Mouse (Mus musculus): Measurements from ENCODE around the gene Tha1.

DNA sequence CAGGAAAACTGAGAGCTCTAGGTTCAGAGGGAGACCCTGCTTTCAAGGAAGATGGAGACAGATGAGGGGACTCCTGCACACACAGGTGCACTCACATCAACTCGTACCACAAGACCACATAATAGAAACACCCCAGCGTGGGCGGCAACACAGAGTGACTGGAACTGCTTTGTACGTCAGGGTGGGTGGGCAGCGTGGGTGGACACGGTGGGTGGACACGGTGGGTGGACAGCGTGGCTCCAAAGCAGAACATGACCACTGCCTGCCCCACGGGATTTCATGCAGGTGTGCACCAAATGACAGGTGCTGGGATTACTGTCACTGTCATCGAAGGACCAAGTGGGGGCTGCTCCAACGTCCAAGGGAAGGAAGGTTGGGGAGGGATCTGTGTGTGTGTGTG lies 45.3 kb upstream of the Tha1 start:
- TF ChIP-seq POLR2A (IDR thresholded peaks at IDR 0.05; ENCODE audit: low read depth, low read length) (no peak), CTCF (IDR thresholded peaks at IDR 0.05; ENCODE audit: extremely low read depth, insufficient read length, insufficient replicate concordance, low read depth, low read length) (no peak)

Data from small intestine, adult 2 months (tissue).